Mouse (Mus musculus) spleen, adult 2 months (tissue): ENCODE data around the gene Tmod4. TPM values are rescaled to one million over a fixed set of nuclear protein-coding genes. Genes with fewer than 3 reads are reported as not detected.
A peak's percentile ranks its signal among the peaks of the same experiment; 100 is the strongest.
"Not testable (repeated sequence)": the region's sequence is repeated elsewhere in the genome, so short reads cannot be mapped to it uniquely, and the experiment has no call there.

Experiments used
- DNase-seq, 2 experiments: peaks; one replicate each; pipeline versions ENCODE4 v3.0.0 to v3.0.0-alpha.2; 2012 to 2021; ENCODE audit warnings: low spot score in 2 of 2, low read depth in 1 of 2
- H3K27ac ChIP-seq: fragments of 200-500 bp; 2 replicates; pipeline ENCODE4 v1.5.1; 2012; ENCODE audit warnings: low read length, inconsistent platforms; ENCODE audit not compliant: insufficient read depth
- H3K27me3 ChIP-seq: fragments of 200-500 bp; 2 replicates; pipeline ENCODE4 v1.6.1; 2012; ENCODE audit warnings: mild to moderate bottlenecking, moderate library complexity, low read length, inconsistent platforms; ENCODE audit not compliant: control insufficient read depth, insufficient read depth
- H3K36me3 ChIP-seq: fragments of 200-500 bp; 2 replicates; pipeline ENCODE4 v1.6.1; 2012; ENCODE audit warnings: mild to moderate bottlenecking, low read length, inconsistent platforms; ENCODE audit not compliant: control insufficient read depth, insufficient read depth
- H3K4me1 ChIP-seq: fragments of 200-500 bp; 2 replicates; pipeline ENCODE4 v1.6.1; 2011; ENCODE audit warnings: inconsistent platforms; ENCODE audit not compliant: control insufficient read depth, insufficient read depth, insufficient read length
- H3K4me3 ChIP-seq: fragments of 200-500 bp; 2 replicates; pipeline ENCODE4 v1.5.1; 2011; ENCODE audit warnings: mild to moderate bottlenecking, inconsistent platforms; ENCODE audit not compliant: insufficient read depth, insufficient read length; ENCODE audit errors: extremely low read depth
- CTCF ChIP-seq: fragments of 200-500 bp; IDR thresholded peaks from 2 replicates; pipeline ENCODE4 v1.5.1; 2011; ENCODE audit warnings: mild to moderate bottlenecking, inconsistent platforms; ENCODE audit not compliant: insufficient read depth, insufficient read length, insufficient replicate concordance; ENCODE audit errors: extremely low read depth
- POLR2A ChIP-seq: fragments of 200-500 bp; IDR thresholded peaks from 2 replicates; pipeline ENCODE4 v1.6.1; 2011; ENCODE audit warnings: low read depth, low read length, inconsistent platforms
- WGBS: fragments of 180-500 bp; shearing (Covaris S2); methylation state at CpG from one replicate; pipeline ENCODE4 v1.1.7; 2018; 5-methylcytosine and 5-hydroxymethylcytosine counted together
- polyA plus RNA-seq: library from polyadenylated mRNA; depleted of rRNA; stranded (reverse); fragments of >200 nt; gene quantifications from 2 replicates; pipeline ENCODE4 v1.2.3, GENCODE M21; 2012; rRNA removed

The Tmod4 gene
- polyA plus RNA-seq = 0.69 and 0.91 TPM in 2 replicates

GRCm38 (mm10) chr3:95124246-95124645 lies at the start of gene Tmod4:
Gene Tmod4 (plus strand): TSS chr3:95124476.
- DNase-seq = no peak
- H3K36me3 ChIP-seq = peaks cover 24% of the 10 kb centered on the region
- TF ChIP-seq CTCF (peak; percentile 30; the same call in 1 of the 2 replicates), POLR2A (no peak)
- WGBS = 74% methylated on average over 6 of the region's 6 CpGs
- H3K4me3 ChIP-seq = no peak within 1 kb of the TSS
- H3K27ac ChIP-seq = no peak within 1 kb of the TSS
- H3K27me3 ChIP-seq = no peaks in the 10 kb centered on the region
- H3K4me1 ChIP-seq = no peaks in the 10 kb centered on the region

GRCm38 (mm10) chr3:95088071-95088470 lies 36.2 kb upstream of the Tmod4 start:
- Histone ChIP-seq H3K4me1 (no peaks in the 10 kb centered on the region), H3K36me3 (no peaks in the 10 kb centered on the region; the same call in 1 of the 2 replicates), H3K27me3 (no peaks in the 10 kb centered on the region), H3K27ac (no peak overlapping the region), H3K4me3 (no peak overlapping the region)
- 95% methylated on average over 1 of the region's 1 CpGs for WGBS
- TF ChIP-seq POLR2A (no peak), CTCF (no peak)
- DNase-seq = no peak

- 5% methylated on average over 2 of the region's 2 CpGs for WGBS
- no peak overlapping the region for H3K4me3 ChIP-seq
- H3K36me3 ChIP-seq = peaks cover 5% of the 10 kb centered on the region
- H3K27me3 ChIP-seq = no peaks in the 10 kb centered on the region
- DNase-seq = no peak
- no peak overlapping the region for H3K27ac ChIP-seq
- TF ChIP-seq CTCF (no peak), POLR2A (no peak)
- H3K4me1 ChIP-seq = peaks cover 4% of the 10 kb centered on the region; the same call in 1 of the 2 replicates
Measured at GRCm38 (mm10) chr3:95100854-95101253, 23.4 kb upstream of the Tmod4 start.

- H3K4me1 ChIP-seq = peaks cover 4% of the 10 kb centered on the region; the same call in 1 of the 2 replicates
- no peak overlapping the region for H3K27ac ChIP-seq
- no peak for TF ChIP-seq POLR2A
- TF ChIP-seq CTCF = no peak
- no peaks in the 10 kb centered on the region for H3K27me3 ChIP-seq
- no peak overlapping the region for H3K4me3 ChIP-seq
- no peak for DNase-seq
- 22% methylated on average over 4 of the region's 4 CpGs for WGBS
- peaks cover 2% of the 10 kb centered on the region; the same call in 1 of the 2 replicates for H3K36me3 ChIP-seq
Measured at GRCm38 (mm10) chr3:95105121-95105520, 19.2 kb upstream of the Tmod4 start.

- Histone ChIP-seq H3K36me3 (peaks cover 2% of the 10 kb centered on the region; the same call in 1 of the 2 replicates), H3K27ac (peak overlapping the region; percentile 57), H3K27me3 (no peaks in the 10 kb centered on the region), H3K4me1 (peaks cover 4% of the 10 kb centered on the region; the same call in 1 of the 2 replicates), H3K4me3 (peak overlapping the region; percentile 84)
- no peak for TF ChIP-seq POLR2A
- no peak for TF ChIP-seq CTCF
- WGBS = 2% methylated on average over 16 of the region's 16 CpGs
- no peak for DNase-seq
Measured at GRCm38 (mm10) chr3:95105586-95106337, 18.5 kb upstream of the Tmod4 start.

- DNase-seq = peak; percentile 92 to 98
- WGBS = under 1% methylated on average over 51 of the region's 51 CpGs
- peak within 1 kb of the TSS; percentile 84 for H3K4me3 ChIP-seq
- peaks cover 4% of the 10 kb centered on the region; the same call in 1 of the 2 replicates for H3K4me1 ChIP-seq
- no peak for TF ChIP-seq CTCF
- peak; percentile 37; the same call in 1 of the 2 replicates for TF ChIP-seq POLR2A
- H3K27ac ChIP-seq = peak within 1 kb of the TSS; percentile 57
- peaks cover 2% of the 10 kb centered on the region; the same call in 1 of the 2 replicates for H3K36me3 ChIP-seq
- H3K27me3 ChIP-seq = no peaks in the 10 kb centered on the region
Measured at GRCm38 (mm10) chr3:95106338-95107117, 17.7 kb upstream of the Tmod4 start, which contains the start of gene Pip5k1a. Gene Pip5k1a (minus strand): TSS chr3:95106930.

- H3K4me3 ChIP-seq, H3K27me3 ChIP-seq, H3K4me1 ChIP-seq, DNase-seq, H3K27ac ChIP-seq, H3K36me3 ChIP-seq: not testable (repeated sequence)
Measured at GRCm38 (mm10) chr3:95107308-95107707, 17.0 kb upstream of the Tmod4 start.
